Mouse (Mus musculus): ENCODE measurements around the gene Capn2. TPM values are rescaled to one million over a fixed set of nuclear protein-coding genes. Genes with fewer than 3 reads are reported as not detected.

The Capn2 gene
- polyA plus RNA-seq, 1 experiment from 2014 or later: 23.6 TPM

- Histone ChIP-seq H3K36me3 (replicated peaks; ENCODE audit: insufficient read depth, low read length) (no peaks in the 10 kb centered on the region), H3K4me3 (ENCODE audit: low read depth, low read length) (no peak overlapping the region), H3K4me2 (ENCODE audit: low read depth, low read length) (no peak overlapping the region), H3K27ac (ENCODE audit: low read depth) (no peak overlapping the region), H3K27me3 (ENCODE audit: insufficient read depth, low read length) (no peaks in the 10 kb centered on the region), H3K9me3 (ENCODE audit: low read length) (no peaks in the 10 kb centered on the region), H3K4me1 (ENCODE audit: insufficient read depth) (0 out of 2 replicates have a peak, but pooled peaks cover 3% of the 10 kb centered on the region), H3K9ac (replicated peaks) (no peak overlapping the region)
- WGBS (ENCODE audit: insufficient replicate concordance): 23% methylated on average over 3 of the region's 3 CpGs
- TF ChIP-seq EP300 (IDR thresholded peaks at IDR 0.05; ENCODE audit: low read depth) (no peak), CTCF (IDR thresholded peaks at IDR 0.05; ENCODE audit: low read depth) (peak; percentile 78)
- peak; percentile 48 for DNase-seq
- peak; percentile 42; the same call in 1 of the 2 replicates for ATAC-seq
These were observed 43.1 kb upstream of the Capn2 start for GRCm38 (mm10) chr1:182560390-182561098.

DNA sequence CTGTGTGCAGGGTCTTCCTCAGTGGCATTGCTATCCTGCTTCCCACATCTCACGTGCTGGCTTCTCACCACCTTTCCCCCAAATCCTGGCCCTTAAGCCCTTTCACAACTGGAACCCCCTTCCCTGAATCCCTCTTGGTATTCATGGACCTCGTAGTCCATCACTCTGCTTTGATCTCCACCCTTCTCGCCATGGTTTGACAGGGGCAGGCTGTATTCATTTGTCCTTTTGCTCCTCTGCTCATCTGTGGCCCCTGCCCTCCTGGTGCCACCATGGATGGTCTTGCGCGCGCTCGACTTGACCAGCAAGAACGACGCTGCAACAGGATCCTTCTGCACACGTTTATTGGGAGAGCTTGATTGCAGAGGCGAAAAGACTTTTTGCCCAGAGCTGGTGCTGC, 42.1 kb upstream of the Capn2 start:
- no peak for TF ChIP-seq EP300 (IDR thresholded peaks at IDR 0.05; ENCODE audit: low read depth)
- no peak for TF ChIP-seq CTCF (IDR thresholded peaks at IDR 0.05; ENCODE audit: low read depth)
- no peak overlapping the region for H3K4me2 ChIP-seq (ENCODE audit: low read depth, low read length)
- no peak overlapping the region for H3K4me3 ChIP-seq (ENCODE audit: low read depth, low read length)
- no peak overlapping the region for H3K27ac ChIP-seq (ENCODE audit: low read depth)
- 78% methylated on average over 10 of the region's 11 CpGs for WGBS (ENCODE audit: insufficient replicate concordance)
- H3K27me3 ChIP-seq (ENCODE audit: insufficient read depth, low read length): no peaks in the 10 kb centered on the region
- DNase-seq: no peak
- no peak overlapping the region for H3K9ac ChIP-seq (replicated peaks)
- H3K4me1 ChIP-seq (ENCODE audit: insufficient read depth): 0 out of 2 replicates have a peak, but pooled peaks cover 3% of the 10 kb centered on the region
- no peaks in the 10 kb centered on the region for H3K9me3 ChIP-seq (ENCODE audit: low read length)
- H3K36me3 ChIP-seq (replicated peaks; ENCODE audit: insufficient read depth, low read length): no peaks in the 10 kb centered on the region
- no peak for ATAC-seq

DNA sequence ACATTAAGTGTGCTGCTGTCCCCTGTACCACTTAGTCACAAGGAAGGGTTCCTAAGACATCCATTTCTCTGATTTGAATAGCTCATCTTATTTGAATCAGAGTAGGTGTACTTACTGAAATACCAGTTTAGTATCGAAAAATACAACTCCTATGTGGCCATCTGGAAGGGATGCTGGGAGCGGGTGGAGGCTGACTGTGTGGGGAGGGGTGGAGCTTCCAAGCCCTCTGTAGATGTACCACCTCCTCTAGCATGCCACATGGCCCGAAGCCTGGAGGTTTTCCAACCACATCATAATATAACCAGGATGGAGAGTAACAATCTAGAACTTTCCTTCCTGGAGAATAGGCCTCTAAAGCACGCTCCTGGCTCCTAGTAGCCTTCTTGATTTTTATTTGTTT, 40.9 kb upstream of the Capn2 start:
- Histone ChIP-seq H3K4me1 (ENCODE audit: insufficient read depth) (0 out of 2 replicates have a peak, but pooled peaks cover 3% of the 10 kb centered on the region), H3K9ac (replicated peaks) (no peak overlapping the region), H3K36me3 (replicated peaks; ENCODE audit: insufficient read depth, low read length) (no peaks in the 10 kb centered on the region), H3K4me2 (ENCODE audit: low read depth, low read length) (no peak overlapping the region), H3K4me3 (ENCODE audit: low read depth, low read length) (no peak overlapping the region), H3K9me3 (ENCODE audit: low read length) (no peaks in the 10 kb centered on the region), H3K27ac (ENCODE audit: low read depth) (no peak overlapping the region), H3K27me3 (ENCODE audit: insufficient read depth, low read length) (no peaks in the 10 kb centered on the region)
- 79% methylated on average over 4 of the region's 4 CpGs for WGBS (ENCODE audit: insufficient replicate concordance)
- no peak for TF ChIP-seq EP300 (IDR thresholded peaks at IDR 0.05; ENCODE audit: low read depth)
- DNase-seq (no peak), ATAC-seq (no peak)

GRCm38 (mm10) chr1:182553649-182554375, 36.4 kb upstream of the Capn2 start:
- Histone ChIP-seq H3K4me1 (ENCODE audit: insufficient read depth) (no peaks in the 10 kb centered on the region), H3K4me2 (ENCODE audit: low read depth, low read length) (no peak overlapping the region), H3K27ac (ENCODE audit: low read depth) (no peak overlapping the region), H3K27me3 (ENCODE audit: insufficient read depth, low read length) (no peaks in the 10 kb centered on the region), H3K4me3 (ENCODE audit: low read depth, low read length) (no peak overlapping the region), H3K9me3 (ENCODE audit: low read length) (no peaks in the 10 kb centered on the region), H3K36me3 (replicated peaks; ENCODE audit: insufficient read depth, low read length) (no peaks in the 10 kb centered on the region), H3K9ac (replicated peaks) (no peak overlapping the region)
- DNase-seq: peak; percentile 51
- WGBS (ENCODE audit: insufficient replicate concordance): 55% methylated on average over 12 of the region's 12 CpGs
- TF ChIP-seq CTCF (IDR thresholded peaks at IDR 0.05; ENCODE audit: low read depth) (peak; percentile 83), EP300 (IDR thresholded peaks at IDR 0.05; ENCODE audit: low read depth) (no peak)
- ATAC-seq: peak; percentile 53

GRCm38 (mm10) chr1:182550761-182551160, 33.4 kb upstream of the Capn2 start:
- no peak for ATAC-seq
- H3K27me3 ChIP-seq (ENCODE audit: insufficient read depth, low read length): no peaks in the 10 kb centered on the region
- H3K4me3 ChIP-seq (ENCODE audit: low read depth, low read length): no peak overlapping the region
- H3K9me3 ChIP-seq (ENCODE audit: low read length): no peaks in the 10 kb centered on the region
- no peak overlapping the region for H3K4me2 ChIP-seq (ENCODE audit: low read depth, low read length)
- no peaks in the 10 kb centered on the region for H3K36me3 ChIP-seq (replicated peaks; ENCODE audit: insufficient read depth, low read length)
- H3K9ac ChIP-seq (replicated peaks): no peak overlapping the region
- H3K4me1 ChIP-seq (ENCODE audit: insufficient read depth): no peaks in the 10 kb centered on the region
- no peak for DNase-seq
- WGBS (ENCODE audit: insufficient replicate concordance): 66% methylated on average over 8 of the region's 8 CpGs
- TF ChIP-seq CTCF (IDR thresholded peaks at IDR 0.05; ENCODE audit: low read depth) (no peak), EP300 (IDR thresholded peaks at IDR 0.05; ENCODE audit: low read depth) (no peak)
- no peak overlapping the region for H3K27ac ChIP-seq (ENCODE audit: low read depth)

DNA sequence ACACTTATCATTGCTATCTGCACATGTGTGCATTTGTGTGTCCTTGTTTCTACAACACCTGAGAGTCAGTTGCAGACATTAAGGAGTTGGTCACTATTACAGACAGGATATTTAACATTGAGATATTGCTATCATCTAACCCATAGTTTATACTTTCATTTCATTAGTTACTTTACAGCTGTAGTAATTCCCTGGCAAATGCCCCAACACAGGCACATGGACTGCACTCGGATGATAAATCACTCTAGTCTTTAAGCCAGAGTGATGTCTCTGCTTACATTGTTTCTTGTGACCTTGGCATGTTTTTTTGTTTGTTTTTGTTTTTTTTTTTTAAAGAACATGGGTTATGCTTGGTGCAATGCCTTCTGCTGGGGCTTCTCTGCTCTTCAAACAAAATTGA, 26.5 kb upstream of the Capn2 start:
- Histone ChIP-seq H3K4me1 (ENCODE audit: insufficient read depth) (no peaks in the 10 kb centered on the region), H3K4me2 (ENCODE audit: low read depth, low read length) (no peak overlapping the region), H3K36me3 (replicated peaks; ENCODE audit: insufficient read depth, low read length) (no peaks in the 10 kb centered on the region), H3K4me3 (ENCODE audit: low read depth, low read length) (no peak overlapping the region), H3K27ac (ENCODE audit: low read depth) (no peak overlapping the region), H3K9me3 (ENCODE audit: low read length) (no peaks in the 10 kb centered on the region), H3K9ac (replicated peaks) (no peak overlapping the region), H3K27me3 (ENCODE audit: insufficient read depth, low read length) (no peaks in the 10 kb centered on the region)
- ATAC-seq (no peak), DNase-seq (no peak)
- 52% methylated on average over 1 of the region's 1 CpGs for WGBS (ENCODE audit: insufficient replicate concordance)
- TF ChIP-seq EP300 (IDR thresholded peaks at IDR 0.05; ENCODE audit: low read depth) (no peak), CTCF (IDR thresholded peaks at IDR 0.05; ENCODE audit: low read depth) (no peak)

Data from liver, postnatal 0 days (tissue).